Mouse (Mus musculus) kidney, adult 2 months (tissue): ENCODE data around the gene Lpin3. TPM values are rescaled to one million over a fixed set of nuclear protein-coding genes. Genes with fewer than 3 reads are reported as not detected.
A peak's percentile ranks its signal among the peaks of the same experiment; 100 is the strongest.

Experiments
- DNase-seq: peaks from one replicate; pipeline ENCODE4 v3.0.0; 2021
- H3K27ac ChIP-seq: fragments of 200-500 bp; 2 replicates; pipeline ENCODE4 v1.5.1; 2012; ENCODE audit warnings: low read depth, low read length, control low read depth, inconsistent platforms; ENCODE audit not compliant: insufficient read depth
- H3K27me3 ChIP-seq: fragments of 200-500 bp; replicated peaks from 2 replicates; pipeline ENCODE4 v1.6.1; 2012; ENCODE audit warnings: mild to moderate bottlenecking, moderate library complexity, low read length, inconsistent platforms; ENCODE audit not compliant: control insufficient read depth, insufficient read depth
- H3K36me3 ChIP-seq: fragments of 200-500 bp; 2 replicates; pipeline ENCODE4 v1.6.1; 2012; ENCODE audit warnings: mild to moderate bottlenecking, moderate library complexity, low read length, inconsistent platforms; ENCODE audit not compliant: control insufficient read depth, insufficient read depth
- H3K4me1 ChIP-seq: fragments of 200-500 bp; 2 replicates; pipeline ENCODE4 v1.6.1; 2011; ENCODE audit warnings: low read length; ENCODE audit not compliant: control insufficient read depth, insufficient read depth
- H3K4me3 ChIP-seq: fragments of 200-500 bp; 2 replicates; pipeline ENCODE4 v1.5.1; 2011; ENCODE audit warnings: mild to moderate bottlenecking, low read depth, low read length, control low read depth; ENCODE audit not compliant: insufficient read depth
- CTCF ChIP-seq: fragments of 200-500 bp; conservative IDR thresholded peaks from 2 replicates; pipeline ENCODE4 v1.5.1; 2011; ENCODE audit warnings: low read depth, mild to moderate bottlenecking, control low read depth, low read length, moderate library complexity, mixed read lengths; ENCODE audit not compliant: insufficient read depth, insufficient read length
- POLR2A ChIP-seq: fragments of 200-500 bp; IDR thresholded peaks from one replicate; pipeline ENCODE4 v1.6.1; 2011; ENCODE audit warnings: low read depth, low read length, control low read depth
- WGBS: fragments of 180-500 bp; shearing (Covaris S2); methylation state at CpG from one replicate; pipeline ENCODE4 v1.1.7; 2018; 5-methylcytosine and 5-hydroxymethylcytosine counted together
- polyA plus RNA-seq: library from polyadenylated mRNA; depleted of rRNA; stranded (reverse); fragments of >200 nt; gene quantifications from 2 replicates; pipeline ENCODE4 v1.2.3, GENCODE M21; 2012

Lpin3 gene
- polyA plus RNA-seq, 1 experiment = 8.4 TPM

GRCm38 (mm10) chr2:160886221-160886620 lies 5.8 kb downstream of the Lpin3 start:
- Histone ChIP-seq H3K36me3 (no peaks in the 10 kb centered on the region), H3K27me3 (no peaks in the 10 kb centered on the region), H3K4me1 (peaks cover 4% of the 10 kb centered on the region; the same call in 1 of the 2 replicates), H3K27ac (no peak overlapping the region), H3K4me3 (no peak overlapping the region)
- DNase-seq = no peak
- WGBS = 92% methylated on average over 3 of the region's 3 CpGs
- no peak for TF ChIP-seq CTCF
- no peak for TF ChIP-seq POLR2A

DNA sequence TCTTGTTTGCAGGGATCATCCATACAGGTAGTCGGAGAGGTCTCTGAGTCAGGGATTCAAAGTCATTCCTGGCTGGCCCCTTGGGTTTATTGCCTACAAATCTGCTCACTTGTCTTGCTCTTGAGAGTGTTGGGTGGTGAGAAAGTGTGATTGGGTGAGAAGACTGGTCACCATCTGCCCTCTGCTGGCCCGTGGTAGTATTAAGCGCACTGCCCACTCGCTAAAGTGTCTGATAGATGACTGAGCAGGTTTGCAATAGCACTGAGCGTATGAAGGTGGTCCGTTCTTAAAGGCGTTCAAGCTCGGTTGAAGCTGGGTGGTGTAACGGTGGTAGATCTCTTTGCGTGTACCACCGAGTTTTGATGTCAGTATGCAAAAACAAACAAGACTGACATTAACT lies 6.8 kb downstream of the Lpin3 start:
- under 1% methylated on average over 11 of the region's 11 CpGs for WGBS
- peak overlapping the region; percentile 67 for H3K4me3 ChIP-seq
- peaks cover 4% of the 10 kb centered on the region; the same call in 1 of the 2 replicates for H3K4me1 ChIP-seq
- no peaks in the 10 kb centered on the region for H3K36me3 ChIP-seq
- peak overlapping the region; percentile 81 for H3K27ac ChIP-seq
- no peak for TF ChIP-seq POLR2A
- TF ChIP-seq CTCF = peak; percentile 99
- H3K27me3 ChIP-seq = no peaks in the 10 kb centered on the region
- DNase-seq = peak; percentile 93

- peak overlapping the region; percentile 67 for H3K4me3 ChIP-seq
- WGBS = 2% methylated on average over 26 of the region's 26 CpGs
- H3K27ac ChIP-seq = peak overlapping the region; percentile 81
- no peaks in the 10 kb centered on the region for H3K36me3 ChIP-seq
- H3K4me1 ChIP-seq = peaks cover 4% of the 10 kb centered on the region; the same call in 1 of the 2 replicates
- TF ChIP-seq POLR2A (no peak), CTCF (no peak)
- DNase-seq = peak; percentile 89
- H3K27me3 ChIP-seq = no peaks in the 10 kb centered on the region
These were observed 7.4 kb downstream of the Lpin3 start for GRCm38 (mm10) chr2:160887859-160888258.

GRCm38 (mm10) chr2:160891045-160891444 lies 10.6 kb downstream of the Lpin3 start:
- 75% methylated on average over 5 of the region's 5 CpGs for WGBS
- DNase-seq = no peak
- no peak for TF ChIP-seq POLR2A
- TF ChIP-seq CTCF = no peak
- Histone ChIP-seq H3K36me3 (no peaks in the 10 kb centered on the region), H3K27me3 (no peaks in the 10 kb centered on the region), H3K4me3 (no peak overlapping the region), H3K4me1 (peaks cover 4% of the 10 kb centered on the region; the same call in 1 of the 2 replicates), H3K27ac (no peak overlapping the region)

DNA sequence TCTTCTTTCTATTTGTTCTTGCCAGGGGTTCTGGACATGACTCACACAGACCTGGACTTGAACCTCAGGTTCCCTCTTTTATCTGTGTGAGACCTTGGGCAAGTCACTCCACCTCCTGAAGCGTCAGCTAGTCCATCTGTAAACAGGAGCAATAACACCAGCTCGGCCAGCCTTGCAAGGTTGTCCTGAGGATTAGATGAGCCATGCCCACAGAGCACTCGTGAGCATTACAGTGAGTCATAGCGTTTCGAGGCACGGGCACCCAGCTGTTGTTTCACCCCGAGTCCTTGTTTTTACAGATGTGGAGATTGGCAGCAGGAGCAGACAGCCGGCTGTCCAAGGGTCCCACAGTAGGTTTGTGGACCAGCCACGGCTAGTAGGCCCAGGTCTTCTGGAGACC lies 11.2 kb downstream of the Lpin3 start:
- TF ChIP-seq CTCF = no peak
- TF ChIP-seq POLR2A = no peak
- no peak overlapping the region for H3K4me3 ChIP-seq
- DNase-seq = no peak
- no peaks in the 10 kb centered on the region for H3K36me3 ChIP-seq
- H3K27ac ChIP-seq = no peak overlapping the region
- 90% methylated on average over 9 of the region's 9 CpGs for WGBS
- H3K27me3 ChIP-seq = no peaks in the 10 kb centered on the region
- H3K4me1 ChIP-seq = peaks cover 4% of the 10 kb centered on the region; the same call in 1 of the 2 replicates

DNA sequence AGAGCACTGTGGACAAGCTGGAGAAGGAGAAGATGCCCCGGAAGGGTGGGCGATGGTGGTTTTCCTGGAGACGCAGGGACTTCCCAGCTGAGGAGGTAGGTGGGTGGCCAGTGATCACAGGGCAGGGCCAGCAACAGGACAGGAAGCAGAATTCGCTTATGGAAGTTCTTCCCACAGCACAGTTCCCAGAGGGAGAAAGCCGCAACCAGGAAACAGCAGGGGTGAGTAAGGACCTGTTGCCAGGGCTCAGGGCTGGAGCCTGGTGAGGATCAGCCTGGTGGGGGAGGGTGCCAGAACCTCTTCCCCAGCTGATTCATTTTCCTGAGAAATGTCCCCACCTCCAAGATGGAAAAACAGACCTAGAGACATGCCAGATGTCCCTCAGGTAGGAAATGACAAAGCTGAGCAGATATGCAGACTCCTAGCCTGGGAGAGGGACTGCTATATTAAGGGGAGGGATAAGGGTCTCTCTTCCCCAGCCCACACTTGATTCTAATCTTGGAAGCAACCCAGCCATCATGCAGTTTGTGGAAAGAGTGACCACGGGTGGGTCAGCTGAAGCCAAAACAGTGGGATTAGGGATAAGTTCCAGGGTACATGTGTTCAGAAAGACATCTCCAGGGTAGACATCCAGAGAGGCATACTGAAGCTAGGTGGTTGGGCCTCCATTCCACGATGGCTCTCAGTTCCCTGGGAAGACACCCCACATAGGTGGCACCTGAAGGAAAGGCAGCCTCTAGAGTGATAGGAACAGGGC lies 21.4 kb downstream of the Lpin3 start:
- no peaks in the 10 kb centered on the region for H3K36me3 ChIP-seq
- 80% methylated on average over 7 of the region's 7 CpGs for WGBS
- TF ChIP-seq CTCF = no peak
- no peak for TF ChIP-seq POLR2A

DNA sequence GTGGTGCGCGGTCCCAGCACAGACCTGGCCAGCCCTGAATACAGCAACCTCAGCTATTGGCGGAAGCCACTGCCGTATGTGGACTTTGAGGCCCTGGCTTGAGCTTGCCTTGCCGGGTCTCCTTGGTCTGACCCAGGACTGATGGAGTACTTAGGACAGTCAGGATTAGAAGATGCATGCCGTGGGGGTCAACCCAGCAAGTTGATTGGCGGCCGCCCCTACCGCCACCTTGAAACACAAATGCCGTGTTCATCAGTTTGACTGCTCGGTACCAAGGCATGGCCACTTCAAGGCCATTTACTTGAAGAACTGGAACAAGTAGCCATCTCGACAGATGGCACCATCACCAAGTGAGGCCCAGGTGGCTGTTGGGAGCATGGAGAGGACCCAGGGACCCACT lies 24.8 kb downstream of the Lpin3 start:
- no peak overlapping the region for H3K27ac ChIP-seq
- no peak for TF ChIP-seq POLR2A
- TF ChIP-seq CTCF = no peak
- no peaks in the 10 kb centered on the region for H3K36me3 ChIP-seq
- 97% methylated on average over 12 of the region's 12 CpGs for WGBS
- H3K4me3 ChIP-seq = no peak overlapping the region
- DNase-seq = no peak
- no peaks in the 10 kb centered on the region for H3K4me1 ChIP-seq
- no peaks in the 10 kb centered on the region for H3K27me3 ChIP-seq

More for the DNA sequence above, 21.4 kb downstream of the Lpin3 start:
- no peak overlapping the region for H3K4me3 ChIP-seq
- no peak for DNase-seq
- H3K27ac ChIP-seq = no peak overlapping the region
- H3K4me1 ChIP-seq = no peaks in the 10 kb centered on the region
- H3K27me3 ChIP-seq = no peaks in the 10 kb centered on the region
